Mouse (Mus musculus) liver, adult 10 weeks (tissue): ENCODE measurements around the gene Lmo4. TPM values are rescaled to one million over a fixed set of nuclear protein-coding genes. Genes with fewer than 3 reads are reported as not detected.

ENCODE experiments used
- polyA plus RNA-seq: library from polyadenylated mRNA; stranded (reverse); fragments of 350-450 nt; fragmentation: Illumina TruSeq; extraction: RNeasy Lipid Tissue Mini Kit (QIAGEN cat#74804); gene quantifications from one replicate; pipeline ENCODE4 v1.2.3, GENCODE M21; 2014; ENCODE audit warnings: low read depth, low replicate concordance

Lmo4 gene
- polyA plus RNA-seq, result 16.9 TPM

DNA sequence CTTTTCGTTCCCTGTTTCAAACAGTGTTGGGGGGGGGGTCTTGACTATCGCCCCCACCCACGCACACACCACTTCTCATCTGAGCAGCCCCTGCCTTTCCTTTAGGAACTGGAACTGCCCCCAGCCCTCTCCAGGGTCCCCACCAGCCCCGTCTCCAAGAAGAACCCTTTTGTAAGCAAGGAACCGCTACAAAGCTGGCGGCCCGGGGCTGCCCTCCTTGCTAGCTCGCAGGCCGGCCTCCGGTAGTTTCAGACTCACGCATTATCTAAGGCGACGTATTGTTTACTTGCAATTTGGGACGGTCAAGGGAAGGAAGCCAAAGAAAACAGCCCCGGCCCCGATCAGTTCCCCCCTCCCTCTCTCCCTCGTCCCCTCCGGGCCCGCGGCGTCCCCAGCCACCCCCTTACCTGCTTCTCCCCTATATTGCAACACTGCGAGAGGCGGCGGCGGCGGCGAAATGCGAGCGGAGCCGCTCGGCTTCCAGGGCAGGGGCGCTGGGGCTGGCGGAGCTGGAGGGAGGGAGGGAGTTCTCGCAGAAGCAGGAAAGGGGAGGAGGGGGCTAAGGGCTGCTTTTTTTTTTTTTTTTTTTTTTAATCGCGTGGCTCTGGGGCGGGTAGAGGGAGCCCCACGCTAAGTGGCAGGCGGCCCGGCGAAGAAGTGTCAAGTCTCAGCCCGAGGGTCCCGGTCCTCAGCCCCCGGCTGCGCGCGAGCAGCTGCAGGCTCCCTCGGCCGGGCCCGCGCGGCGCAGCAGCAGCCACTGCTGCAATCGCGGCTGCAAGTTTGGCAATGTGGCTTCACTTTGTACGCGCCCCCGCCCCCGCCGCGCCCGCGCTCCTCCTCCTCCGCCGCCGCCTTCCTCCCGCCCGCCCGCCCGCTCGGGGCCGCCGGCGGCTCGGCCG is at the start of gene Lmo4:
Gene Lmo4 (minus strand): TSS at position 808 of the 899 bp plus-strand sequence.

